Mouse (Mus musculus) adrenal gland, postnatal 14 days (tissue): ENCODE results near the gene Selenoo. TPM values are rescaled to one million over a fixed set of nuclear protein-coding genes. Genes with fewer than 3 reads are reported as not detected.

Experiments
- DNase-seq: peaks from one replicate; pipeline ENCODE4 v3.0.0; 2021; ENCODE audit warnings: mixed read lengths
- total RNA-seq: library from RNA; stranded (reverse); gene quantifications from 2 replicates; pipeline ENCODE4 v1.2.3, GENCODE M21; 2021

Selenoo gene
- total RNA-seq, 1 experiment from 2014 or later, result 35.4 TPM

GRCm38 (mm10) chr15:89126622-89127021 lies 37.7 kb downstream of the Selenoo start:
- DNase-seq, result no peak

GRCm38 (mm10) chr15:89127364-89127940 lies 38.6 kb downstream of the Selenoo start:
- no peak for DNase-seq

GRCm38 (mm10) chr15:89128382-89129350 lies 39.8 kb downstream of the Selenoo start, which contains the start of gene Hdac10:
Gene Hdac10, minus strand, starts transcription at chr15:89128700.
- peak; percentile 90 for DNase-seq

- no peak for DNase-seq
These were observed 41.4 kb downstream of the Selenoo start for GRCm38 (mm10) chr15:89130245-89130644.

GRCm38 (mm10) chr15:89131316-89131715 lies 42.4 kb downstream of the Selenoo start:
- no peak for DNase-seq

GRCm38 (mm10) chr15:89136461-89137155 lies 47.7 kb downstream of the Selenoo start:
- DNase-seq, result no peak

GRCm38 (mm10) chr15:89137378-89138045 lies 48.6 kb downstream of the Selenoo start:
- no peak for DNase-seq

GRCm38 (mm10) chr15:89138046-89138405 lies 49.1 kb downstream of the Selenoo start:
- DNase-seq, result no peak

- DNase-seq, result no peak
These were observed 49.6 kb downstream of the Selenoo start for GRCm38 (mm10) chr15:89138531-89138930.

- DNase-seq, result peak; percentile 48
These were observed 51.3 kb downstream of the Selenoo start for GRCm38 (mm10) chr15:89140048-89140658.

GRCm38 (mm10) chr15:89140659-89141252 lies 51.9 kb downstream of the Selenoo start, which contains the start of gene Mapk12:
Gene Mapk12, minus strand, starts transcription at chr15:89140703.
- DNase-seq, result peak; percentile 72

- DNase-seq, result no peak
These were observed 52.6 kb downstream of the Selenoo start for GRCm38 (mm10) chr15:89141443-89141842.

GRCm38 (mm10) chr15:89141905-89142304 lies 53.0 kb downstream of the Selenoo start:
- DNase-seq, result no peak

- no peak for DNase-seq
These were observed 54.2 kb downstream of the Selenoo start for GRCm38 (mm10) chr15:89143134-89143533.

- no peak for DNase-seq
These were observed 56.1 kb downstream of the Selenoo start for GRCm38 (mm10) chr15:89144965-89145364.

GRCm38 (mm10) chr15:89145813-89146350 lies 57.0 kb downstream of the Selenoo start:
- DNase-seq, result no peak

- DNase-seq, result peak; percentile 65
These were observed 57.7 kb downstream of the Selenoo start for GRCm38 (mm10) chr15:89146537-89146936.

- no peak for DNase-seq
These were observed 58.1 kb downstream of the Selenoo start for GRCm38 (mm10) chr15:89147024-89147423.

GRCm38 (mm10) chr15:89147456-89147855 lies 58.6 kb downstream of the Selenoo start:
- DNase-seq, result no peak

- DNase-seq, result no peak
These were observed 59.0 kb downstream of the Selenoo start for GRCm38 (mm10) chr15:89147895-89148294.
